Mouse (Mus musculus) embryonic stem cell, embryonic (primary cell): ENCODE measurements at regions not wholly inside any gene's neighbourhood (a gene's known extent, or its start where the extent isn't known, plus 50 kb on each side); places are given as distances from the start of the nearest gene placed in this dataset.

Source experiments
- CTCF ChIA-PET, 4 experiments: fragments of 300-600 bp in 2 of 4; fragments of 350-600 bp in 2 of 4; sonication (Branson Sonifier 250); formaldehyde crosslinking; loops; one replicate each; lab custom pipeline; 2022; ENCODE audit warnings: inconsistent platforms in 2 of 4; lab: Charles Lee
- POLR2A ChIA-PET, 4 experiments: fragments of 300-600 bp in 2 of 4; fragments of 350-600 bp in 2 of 4; sonication (Branson Sonifier 250); formaldehyde crosslinking; loops; one replicate each; lab custom pipeline; 2022; ENCODE audit warnings: antibody characterized with exemption in 4 of 4, inconsistent platforms in 1 of 4; lab: Charles Lee

- ChIA-PET CTCF (no interaction called here), POLR2A (no interaction called here)
Observed at GRCm38 (mm10) chr1:19528871-19529270, 320.2 kb downstream of the Tfap2b start.

GRCm38 (mm10) chr1:19531406-19531805 is 322.7 kb downstream of the Tfap2b start:
- ChIA-PET POLR2A (no interaction called here), CTCF (no interaction called here)

GRCm38 (mm10) chr1:19534990-19535389 is 326.3 kb downstream of the Tfap2b start:
- ChIA-PET POLR2A (no interaction called here), CTCF (no interaction called here)

GRCm38 (mm10) chr1:19543011-19543410 is 334.3 kb downstream of the Tfap2b start:
- ChIA-PET CTCF (no interaction called here), POLR2A (no interaction called here)

- POLR2A ChIA-PET = no interaction called here
- CTCF ChIA-PET = no interaction called here
Observed at GRCm38 (mm10) chr1:19565755-19566154, 357.0 kb downstream of the Tfap2b start.

- ChIA-PET CTCF (no interaction called here), POLR2A (no interaction called here)
Observed at GRCm38 (mm10) chr1:19583071-19584034, 374.6 kb downstream of the Tfap2b start.

GRCm38 (mm10) chr1:19605506-19605905 is 396.8 kb downstream of the Tfap2b start:
- ChIA-PET POLR2A (no interaction called here), CTCF (no interaction called here)

- ChIA-PET POLR2A (no interaction called here), CTCF (no interaction called here)
Observed at GRCm38 (mm10) chr1:19615688-19616087, 407.0 kb downstream of the Tfap2b start.

GRCm38 (mm10) chr1:19639136-19639535 is 430.4 kb downstream of the Tfap2b start:
- ChIA-PET CTCF (no interaction called here), POLR2A (interaction anchor here in 1 of 4 experiments (0.5 kb wide), 1 partner anchor 675 kb away, joined by 3 read pairs; no protein-coding TSS in a partner anchor)

- CTCF ChIA-PET = no interaction called here
- POLR2A ChIA-PET = no interaction called here
Observed at GRCm38 (mm10) chr1:19647713-19648589, 439.2 kb downstream of the Tfap2b start.

- ChIA-PET POLR2A (no interaction called here), CTCF (no interaction called here)
Observed at GRCm38 (mm10) chr1:19662142-19662541, 453.4 kb downstream of the Tfap2b start.

GRCm38 (mm10) chr1:19662779-19663178 is 454.1 kb downstream of the Tfap2b start:
- ChIA-PET POLR2A (no interaction called here), CTCF (no interaction called here)

- CTCF ChIA-PET = interaction anchor here in 1 of 4 experiments (0.6 kb wide), 1 partner anchor 104 kb away, joined by 3 read pairs; no protein-coding TSS in a partner anchor
- POLR2A ChIA-PET = no interaction called here
Observed at GRCm38 (mm10) chr1:19673448-19674396, 465.0 kb downstream of the Tfap2b start.

GRCm38 (mm10) chr1:19674397-19674770 is 465.7 kb downstream of the Tfap2b start:
- ChIA-PET POLR2A (no interaction called here), CTCF (interaction anchor here in 1 of 4 experiments (0.6 kb wide), 1 partner anchor 105 kb away, joined by 3 read pairs; no protein-coding TSS in a partner anchor)

- ChIA-PET CTCF (no interaction called here), POLR2A (interaction anchor here in 2 of 4 experiments (0.5 to 0.8 kb wide), 2 partner anchors 948 to 1314 kb away, joined by 3 to 5 read pairs; no protein-coding TSS in a partner anchor)
Observed at GRCm38 (mm10) chr1:19681024-19681778, 472.5 kb downstream of the Tfap2b start.
